20 mouse cellular contexts compared by ENCODE assay signal in the genomic region with DNA sequence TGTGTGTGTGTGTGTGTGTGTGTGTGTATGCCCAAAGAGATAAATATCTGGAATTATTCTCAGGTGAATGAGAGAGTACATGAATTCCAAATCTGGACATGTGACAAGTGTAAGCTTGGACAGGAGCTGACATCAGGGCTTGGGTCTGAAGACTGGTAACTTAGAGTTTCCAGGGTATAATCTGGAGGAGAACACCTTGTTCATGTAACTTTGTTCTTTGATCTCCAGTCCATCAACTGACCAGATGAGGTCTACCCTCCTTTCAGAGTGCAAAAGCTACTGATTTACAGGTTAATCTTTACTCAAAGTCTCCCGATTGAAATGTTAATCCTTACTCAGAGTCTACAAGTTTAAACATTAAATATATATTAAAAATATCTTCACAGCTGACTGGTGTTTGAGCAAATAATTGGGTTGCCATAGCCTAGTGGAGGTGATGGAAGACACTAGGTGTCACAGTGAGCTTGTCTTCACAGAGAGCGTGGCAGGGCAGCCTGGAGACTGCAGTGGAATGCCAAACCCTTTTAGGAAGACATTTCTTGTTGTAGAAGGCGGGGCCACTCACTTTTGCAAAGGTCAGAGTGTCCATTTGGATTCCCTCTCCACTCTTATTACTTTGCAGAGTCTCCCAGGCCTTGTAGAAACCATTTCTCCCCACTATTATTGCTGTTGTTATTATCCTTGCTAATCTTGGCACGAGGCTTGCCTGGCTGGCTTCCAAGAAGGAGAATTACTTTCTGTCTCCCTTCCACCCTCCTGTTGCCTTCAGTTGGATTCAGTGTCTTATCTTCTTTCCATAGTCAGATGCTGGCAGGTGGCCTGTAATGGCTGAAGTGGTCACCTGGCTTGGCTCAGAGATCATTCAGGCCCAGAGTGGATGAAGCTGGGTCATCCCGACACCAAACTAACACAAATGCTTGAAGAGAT.
A peak's percentile ranks its signal among the peaks of the same experiment; 100 is the strongest.
DNase-seq lines count a peak whose midpoint lies in the region; ATAC-seq and TF ChIP-seq lines count a peak whose summit lies in the region.
"Had no signal": no experiment of that assay in that cellular context is flagged by ENCODE, and none has a peak within 500 bp of the region (broad histone marks: within the 10 kb centered on the region; RNA-seq: fewer than 3 reads in every experiment).

No protein-coding gene starts in this region.

- no peak for TF ChIP-seq POLR2A in kidney, adult 2 months (IDR thresholded peaks at IDR 0.05; ENCODE audit: low read depth, low read length)

- 0 out of 2 replicates have a peak, but pooled peaks have one; percentile 15 for ATAC-seq in embryonic facial prominence, embryonic 14.5 days (ENCODE audit: low read depth)
- ATAC-seq: forebrain, embryonic 16.5 days; midbrain, embryonic 16.5 days had no signal

- no peaks in the 10 kb centered on the region for H3K36me3 ChIP-seq in embryonic facial prominence, embryonic 14.5 days (ENCODE audit: control insufficient read depth, insufficient read depth, low read length)
- H3K36me3 ChIP-seq in embryonic facial prominence, embryonic 10.5 days (replicated peaks): no peaks in the 10 kb centered on the region
- H3K36me3 ChIP-seq in kidney, adult 2 months (ENCODE audit: control insufficient read depth, insufficient read depth, low read length): no peaks in the 10 kb centered on the region; the same call in 1 of the 2 replicates
- H3K36me3 ChIP-seq: hindbrain, embryonic 15.5 days; limb, embryonic 13.5 days had no signal

- H3K9me3 ChIP-seq in embryonic facial prominence, embryonic 14.5 days (ENCODE audit: control insufficient read depth, low read length): no peaks in the 10 kb centered on the region
- H3K9me3 ChIP-seq in embryonic facial prominence, embryonic 10.5 days: no peaks in the 10 kb centered on the region
- H3K9me3 ChIP-seq: hindbrain, embryonic 15.5 days; limb, embryonic 13.5 days had no signal

- WGBS in embryonic facial prominence, embryonic 14.5 days: 67% methylated on average over 5 of the region's 5 CpGs
- 79% methylated on average over 5 of the region's 5 CpGs for WGBS in embryonic facial prominence, embryonic 10.5 days
- 32% methylated on average over 5 of the region's 5 CpGs for WGBS in kidney, adult 2 months

- peak; percentile 31 for DNase-seq in embryonic facial prominence, embryonic 14.5 days (ENCODE audit: low spot score)
- no peak for DNase-seq in embryonic facial prominence, embryonic 10.5 days (ENCODE audit: low spot score)
- DNase-seq in retina, postnatal 1 day: peak; percentile 46
- no peak for DNase-seq in retina, embryonic 14.5 days (ENCODE audit: low spot score)
- DNase-seq in kidney, adult 2 months: peak; percentile 87
- peak; percentile 78 to 85 for DNase-seq in kidney, postnatal 36 days
- DNase-seq in MN1 (ENCODE audit: low spot score): no peak
- no peak for DNase-seq in spleen, postnatal 14 days (ENCODE audit: low spot score in 2 of 2)
- DNase-seq: adrenal gland, adult 2 months; cerebellum, adult 8-10 months; embryo, embryonic 11 days; gastrocnemius, postnatal 10 days; heart, adult 2 months; thymus, postnatal 4 days had no signal

- no peak overlapping the region for H3K4me2 ChIP-seq in embryonic facial prominence, embryonic 14.5 days (ENCODE audit: low read depth, low read length)
- H3K4me2 ChIP-seq: hindbrain, embryonic 15.5 days; limb, embryonic 13.5 days had no signal

- no peak overlapping the region for H3K27ac ChIP-seq in embryonic facial prominence, embryonic 14.5 days (replicated peaks; ENCODE audit: low read depth, low read length)
- H3K27ac ChIP-seq in embryonic facial prominence, embryonic 10.5 days (replicated peaks): no peak overlapping the region
- peak overlapping the region; percentile 86 for H3K27ac ChIP-seq in kidney, adult 2 months (ENCODE audit: insufficient read depth, low read depth, low read length)
- H3K27ac ChIP-seq: heart, adult 2 months; hindbrain, embryonic 15.5 days; layer of hippocampus, adult 2 months; limb, embryonic 13.5 days had no signal

- TF ChIP-seq CTCF in kidney, adult 2 months (conservative IDR thresholded peaks at IDR 0.05; ENCODE audit: insufficient read depth, insufficient read length, low read depth, low read length): no peak; the same call in 1 of the 2 replicates

- no peak overlapping the region for H3K4me3 ChIP-seq in embryonic facial prominence, embryonic 14.5 days (ENCODE audit: low read depth, low read length)
- no peak overlapping the region for H3K4me3 ChIP-seq in embryonic facial prominence, embryonic 10.5 days
- no peak overlapping the region for H3K4me3 ChIP-seq in kidney, adult 2 months (ENCODE audit: insufficient read depth, low read depth, low read length)
- H3K4me3 ChIP-seq: erythroblast, embryonic 14.5 days; heart, adult 2 months; hindbrain, embryonic 15.5 days; layer of hippocampus, adult 2 months; limb, embryonic 13.5 days had no signal

- H3K4me1 ChIP-seq in embryonic facial prominence, embryonic 14.5 days (ENCODE audit: control insufficient read depth, insufficient read depth, low read length): no peaks in the 10 kb centered on the region; the same call in 1 of the 2 replicates
- H3K4me1 ChIP-seq in embryonic facial prominence, embryonic 10.5 days: no peaks in the 10 kb centered on the region
- H3K4me1 ChIP-seq in kidney, adult 2 months (ENCODE audit: control insufficient read depth, insufficient read depth, low read length): peaks cover 13% of the 10 kb centered on the region
- H3K4me1 ChIP-seq: hindbrain, embryonic 15.5 days; limb, embryonic 13.5 days had no signal

- no peaks in the 10 kb centered on the region for H3K27me3 ChIP-seq in embryonic facial prominence, embryonic 14.5 days (replicated peaks; ENCODE audit: control insufficient read depth, insufficient read depth, low read length)
- H3K27me3 ChIP-seq in embryonic facial prominence, embryonic 10.5 days (replicated peaks; ENCODE audit: low read depth, poor library complexity, severe bottlenecking): no peaks in the 10 kb centered on the region
- H3K27me3 ChIP-seq in kidney, adult 2 months (replicated peaks; ENCODE audit: control insufficient read depth, insufficient read depth, low read length): no peaks in the 10 kb centered on the region
- H3K27me3 ChIP-seq: hindbrain, embryonic 15.5 days had no signal

- no peak overlapping the region for H3K9ac ChIP-seq in embryonic facial prominence, embryonic 14.5 days (ENCODE audit: low read depth, low read length)
- H3K9ac ChIP-seq: hindbrain, embryonic 15.5 days; limb, embryonic 13.5 days had no signal

Comparison
In these comparisons a context has a peak if more than half of its experiments do, and no peak if none do; other contexts are left out.
1. DNase-seq: peak in embryonic facial prominence, embryonic 14.5 days (single experiment), retina, postnatal 1 day (single experiment), kidney, adult 2 months (single experiment) and kidney, postnatal 36 days (2 of 2); none in embryonic facial prominence, embryonic 10.5 days (single experiment), retina, embryonic 14.5 days (single experiment), MN1 (single experiment) and spleen, postnatal 14 days (0 of 2).